Mouse (Mus musculus) telencephalon, adult 2 months (tissue): Measurements from ENCODE around the gene Top2b.
A peak's percentile ranks its signal among the peaks of the same experiment; 100 is the strongest.

Experiments used
- DNase-seq: peaks from one replicate; pipeline ENCODE4 v3.0.0-alpha.2; 2011; ENCODE audit warnings: low read depth, low spot score

Top2b gene

GRCm38 (mm10) chr14:16414163-16414562 is 49.2 kb downstream of the Top2b start:
- DNase-seq, result no peak

GRCm38 (mm10) chr14:16427569-16427968 is 62.6 kb downstream of the Top2b start:
- DNase-seq, result no peak

- no peak for DNase-seq
Measured at GRCm38 (mm10) chr14:16431941-16432499, 67.0 kb downstream of the Top2b start.

- DNase-seq, result no peak
Measured at GRCm38 (mm10) chr14:16432550-16432949, 67.6 kb downstream of the Top2b start.

- DNase-seq, result peak; percentile 76
Measured at GRCm38 (mm10) chr14:16433206-16433605, 68.2 kb downstream of the Top2b start.

- peak; percentile 32 for DNase-seq
Measured at GRCm38 (mm10) chr14:16434396-16435171, 69.6 kb downstream of the Top2b start.

GRCm38 (mm10) chr14:16437386-16437785 is 72.4 kb downstream of the Top2b start:
- DNase-seq, result no peak

GRCm38 (mm10) chr14:16439385-16440126 is 74.6 kb downstream of the Top2b start:
- no peak for DNase-seq

- no peak for DNase-seq
Measured at GRCm38 (mm10) chr14:16444859-16445258, 79.9 kb downstream of the Top2b start.

GRCm38 (mm10) chr14:16447587-16447986 is 82.6 kb downstream of the Top2b start:
- no peak for DNase-seq

- DNase-seq, result no peak
Measured at GRCm38 (mm10) chr14:16448269-16448987, 83.4 kb downstream of the Top2b start.

GRCm38 (mm10) chr14:16478606-16479323 is 113.8 kb downstream of the Top2b start:
- DNase-seq, result no peak

- DNase-seq, result no peak
Measured at GRCm38 (mm10) chr14:16479521-16479920, 114.5 kb downstream of the Top2b start.

- no peak for DNase-seq
Measured at GRCm38 (mm10) chr14:16480621-16481020, 115.6 kb downstream of the Top2b start.

- DNase-seq, result no peak
Measured at GRCm38 (mm10) chr14:16483656-16484380, 118.8 kb downstream of the Top2b start.
